Mouse (Mus musculus): ENCODE results near the gene Trp73. TPM values are rescaled to one million over a fixed set of nuclear protein-coding genes. Genes with fewer than 3 reads are reported as not detected.

Trp73 gene
- total and polyA plus RNA-seq, 3 experiments: under 0.01 TPM; not detected in 2

GRCm38 (mm10) chr4:154171931-154172604 lies 32.1 kb upstream of the Trp73 start:
- Histone ChIP-seq H3K4me1 (ENCODE audit: insufficient read depth, low read depth, low read length) (no peaks in the 10 kb centered on the region), H3K9me3 (replicated peaks) (peaks cover 71% of the 10 kb centered on the region), H3K4me3 (ENCODE audit: low read depth, low read length) (no peak overlapping the region), H3K36me3 (replicated peaks) (no peaks in the 10 kb centered on the region), H3K27me3 (ENCODE audit: insufficient read depth, low read length) (no peaks in the 10 kb centered on the region)
- no peak for TF ChIP-seq GATA1 (IDR thresholded peaks at IDR 0.05; ENCODE audit: borderline replicate concordance, low read length)
- ATAC-seq (ENCODE audit: extremely low read depth, insufficient number of reproducible peaks, low FRiP score, poor library complexity, severe bottlenecking): no peak
- no peak for DNase-seq (ENCODE audit: low spot score)

DNA sequence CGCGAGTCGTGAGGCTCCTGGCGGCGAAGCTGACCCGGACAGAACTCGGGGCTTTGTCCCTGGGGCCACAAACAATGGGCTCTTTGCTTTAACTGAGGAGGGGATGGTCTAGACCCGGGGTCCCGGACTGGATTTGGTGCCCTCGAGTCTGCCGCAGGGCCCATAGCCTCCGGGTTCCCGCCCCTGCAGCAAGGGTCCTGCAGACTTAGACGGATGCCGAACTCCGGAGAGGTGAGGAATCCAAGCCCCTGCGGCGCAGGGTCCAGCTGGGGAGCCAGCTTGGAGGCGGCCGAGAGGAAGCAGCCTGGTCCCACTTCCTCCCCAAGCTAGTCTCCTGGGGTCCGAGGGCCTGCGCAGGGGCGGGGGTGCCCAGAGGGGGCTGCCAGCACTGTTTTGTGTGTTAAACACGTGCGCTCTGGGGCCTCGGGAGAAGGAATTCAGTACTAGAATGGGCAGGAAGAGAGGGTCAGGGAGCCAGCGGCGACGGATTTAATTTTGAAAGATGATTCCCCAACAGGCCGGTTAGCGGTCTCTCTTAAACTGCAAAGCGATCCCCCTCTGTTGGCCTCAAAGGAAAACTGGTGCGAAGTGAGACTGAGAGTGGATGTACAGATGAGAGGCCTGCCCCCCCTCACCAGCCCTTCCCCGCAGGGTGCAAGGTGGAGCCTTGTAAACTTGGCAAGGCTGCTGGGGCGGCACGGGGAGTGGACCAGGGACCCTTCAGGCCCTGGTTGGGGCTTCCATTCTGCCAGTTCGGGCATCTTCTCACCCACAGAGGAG lies 31.3 kb upstream of the Trp73 start:
- Histone ChIP-seq H3K27me3 (ENCODE audit: insufficient read depth, low read length) (no peaks in the 10 kb centered on the region), H3K36me3 (replicated peaks) (no peaks in the 10 kb centered on the region)

DNA sequence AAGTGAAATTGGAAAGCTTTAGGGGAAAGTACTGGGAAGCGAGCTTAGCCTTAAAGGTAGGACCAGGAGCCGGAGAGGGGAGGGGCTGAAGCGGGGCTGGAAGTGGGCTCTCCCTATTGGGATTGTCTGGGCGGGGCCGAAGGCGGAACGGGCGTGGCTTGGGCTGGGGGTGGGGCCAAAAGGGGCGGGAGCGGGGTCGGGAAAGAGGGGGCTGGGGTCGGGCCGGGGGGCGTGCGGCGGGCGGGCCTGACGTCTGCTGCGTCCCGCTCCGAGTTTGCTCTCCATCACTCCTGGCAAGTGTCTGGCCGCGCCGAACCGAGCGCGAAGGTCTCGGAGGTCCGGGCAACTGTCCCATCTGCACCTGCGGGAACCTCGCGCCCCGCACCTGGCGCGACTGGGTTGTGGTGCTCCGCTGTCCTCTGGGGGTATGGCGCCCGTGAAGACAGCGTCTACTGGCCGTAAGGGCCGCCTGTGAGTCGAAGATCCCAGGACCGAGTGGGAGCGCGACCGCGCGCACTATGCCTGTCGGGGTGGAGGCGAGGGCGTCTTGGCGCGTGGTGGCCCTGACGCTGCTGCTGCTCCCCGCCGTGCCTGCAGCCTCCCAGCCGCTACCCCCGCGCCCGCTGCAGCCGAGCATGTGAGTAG lies 30.6 kb upstream of the Trp73 start, which contains the start of gene Megf6:
Gene Megf6, plus strand, starts transcription at position 225 of the 645 bp plus-strand sequence.
- no peak for ATAC-seq (ENCODE audit: extremely low read depth, insufficient number of reproducible peaks, low FRiP score, poor library complexity, severe bottlenecking)
- TF ChIP-seq GATA1 (IDR thresholded peaks at IDR 0.05; ENCODE audit: borderline replicate concordance, low read length): no peak
- TF ChIP-seq GATA2 (IDR thresholded peaks at IDR 0.05; ENCODE audit: borderline replicate concordance, low read depth, low read length): no peak
- TF ChIP-seq TAL1 (conservative IDR thresholded peaks at IDR 0.05; ENCODE audit: low read depth, low read length): no peak
- no peak for TF ChIP-seq CTCF (IDR thresholded peaks at IDR 0.05; ENCODE audit: low read depth, low read length)
- TF ChIP-seq POLR2AphosphoS5 (IDR thresholded peaks at IDR 0.05; ENCODE audit: insufficient replicate concordance, low read depth, low read length): no peak
- Histone ChIP-seq H3K4me3 (ENCODE audit: low read depth, low read length) (no peak within 1 kb of the TSS; the same call in 1 of the 2 replicates), H3K9me3 (replicated peaks) (peaks cover 56% of the 10 kb centered on the region), H3K4me1 (ENCODE audit: insufficient read depth, low read depth, low read length) (no peaks in the 10 kb centered on the region), H3K27me3 (ENCODE audit: insufficient read depth, low read length) (no peaks in the 10 kb centered on the region), H3K36me3 (replicated peaks) (no peaks in the 10 kb centered on the region)
- DNase-seq (ENCODE audit: low spot score): no peak

More for the DNA sequence above, 31.3 kb upstream of the Trp73 start:
- no peaks in the 10 kb centered on the region for H3K4me1 ChIP-seq (ENCODE audit: insufficient read depth, low read depth, low read length)
- no peak overlapping the region; the same call in 1 of the 2 replicates for H3K4me3 ChIP-seq (ENCODE audit: low read depth, low read length)
- ATAC-seq (ENCODE audit: extremely low read depth, insufficient number of reproducible peaks, low FRiP score, poor library complexity, severe bottlenecking) (no peak), DNase-seq (ENCODE audit: low spot score) (no peak)
- TF ChIP-seq GATA1 (IDR thresholded peaks at IDR 0.05; ENCODE audit: borderline replicate concordance, low read length) (no peak), POLR2AphosphoS5 (IDR thresholded peaks at IDR 0.05; ENCODE audit: insufficient replicate concordance, low read depth, low read length) (no peak), CTCF (IDR thresholded peaks at IDR 0.05; ENCODE audit: low read depth, low read length) (no peak), GATA2 (IDR thresholded peaks at IDR 0.05; ENCODE audit: borderline replicate concordance, low read depth, low read length) (no peak), TAL1 (conservative IDR thresholded peaks at IDR 0.05; ENCODE audit: low read depth, low read length) (no peak)
- H3K9me3 ChIP-seq (replicated peaks): peaks cover 63% of the 10 kb centered on the region

DNA sequence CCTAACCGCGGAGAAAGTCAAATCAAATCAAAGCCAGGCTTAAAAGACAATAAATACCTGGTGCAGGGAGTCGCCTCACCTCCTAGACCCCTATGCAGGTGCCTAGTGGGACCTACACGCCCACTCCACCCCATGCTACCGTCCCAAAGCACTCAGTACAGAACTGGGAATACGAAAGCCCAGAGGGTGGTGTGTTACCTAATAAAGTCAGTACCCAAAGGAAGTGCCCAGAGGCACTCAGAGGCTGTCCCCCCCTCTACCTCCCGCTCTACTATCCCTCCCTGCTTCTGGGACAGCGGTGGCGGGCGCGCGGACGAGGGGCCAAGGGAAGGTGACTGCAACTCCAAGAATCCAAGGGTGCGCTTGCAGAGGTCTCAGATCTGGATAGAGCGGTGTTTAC lies 30.0 kb upstream of the Trp73 start:
- ATAC-seq (ENCODE audit: extremely low read depth, insufficient number of reproducible peaks, low FRiP score, poor library complexity, severe bottlenecking) (no peak), DNase-seq (ENCODE audit: low spot score) (no peak)
- H3K4me1 ChIP-seq (ENCODE audit: insufficient read depth, low read depth, low read length): no peaks in the 10 kb centered on the region
- H3K36me3 ChIP-seq (replicated peaks): no peaks in the 10 kb centered on the region
- H3K9me3 ChIP-seq (replicated peaks): peaks cover 50% of the 10 kb centered on the region
- no peak overlapping the region for H3K4me3 ChIP-seq (ENCODE audit: low read depth, low read length)
- no peak for TF ChIP-seq TAL1 (conservative IDR thresholded peaks at IDR 0.05; ENCODE audit: low read depth, low read length)
- TF ChIP-seq GATA1 (IDR thresholded peaks at IDR 0.05; ENCODE audit: borderline replicate concordance, low read length): no peak
- TF ChIP-seq GATA2 (IDR thresholded peaks at IDR 0.05; ENCODE audit: borderline replicate concordance, low read depth, low read length): no peak
- no peak for TF ChIP-seq POLR2AphosphoS5 (IDR thresholded peaks at IDR 0.05; ENCODE audit: insufficient replicate concordance, low read depth, low read length)
- TF ChIP-seq CTCF (IDR thresholded peaks at IDR 0.05; ENCODE audit: low read depth, low read length): no peak
- no peaks in the 10 kb centered on the region for H3K27me3 ChIP-seq (ENCODE audit: insufficient read depth, low read length)

GRCm38 (mm10) chr4:154167053-154167452 lies 27.0 kb upstream of the Trp73 start:
- no peak for TF ChIP-seq POLR2AphosphoS5 (IDR thresholded peaks at IDR 0.05; ENCODE audit: insufficient replicate concordance, low read depth, low read length)
- no peak for TF ChIP-seq GATA1 (IDR thresholded peaks at IDR 0.05; ENCODE audit: borderline replicate concordance, low read length)
- no peak for TF ChIP-seq CTCF (IDR thresholded peaks at IDR 0.05; ENCODE audit: low read depth, low read length)
- TF ChIP-seq TAL1 (conservative IDR thresholded peaks at IDR 0.05; ENCODE audit: low read depth, low read length): no peak
- no peak for TF ChIP-seq GATA2 (IDR thresholded peaks at IDR 0.05; ENCODE audit: borderline replicate concordance, low read depth, low read length)
- DNase-seq (ENCODE audit: low spot score) (peak; percentile 18), ATAC-seq (ENCODE audit: extremely low read depth, insufficient number of reproducible peaks, low FRiP score, poor library complexity, severe bottlenecking) (no peak)
- no peaks in the 10 kb centered on the region for H3K27me3 ChIP-seq (ENCODE audit: insufficient read depth, low read length)
- H3K36me3 ChIP-seq (replicated peaks): no peaks in the 10 kb centered on the region
- H3K4me1 ChIP-seq (ENCODE audit: insufficient read depth, low read depth, low read length): peaks cover 9% of the 10 kb centered on the region
- peaks cover 27% of the 10 kb centered on the region for H3K9me3 ChIP-seq (replicated peaks)
- no peak overlapping the region for H3K4me3 ChIP-seq (ENCODE audit: low read depth, low read length)

- no peak for ATAC-seq (ENCODE audit: extremely low read depth, insufficient number of reproducible peaks, low FRiP score, poor library complexity, severe bottlenecking)
- no peaks in the 10 kb centered on the region for H3K27me3 ChIP-seq (ENCODE audit: insufficient read depth, low read length)
- TF ChIP-seq POLR2AphosphoS5 (IDR thresholded peaks at IDR 0.05; ENCODE audit: insufficient replicate concordance, low read depth, low read length) (no peak), CTCF (IDR thresholded peaks at IDR 0.05; ENCODE audit: low read depth, low read length) (peak; percentile 72), TAL1 (conservative IDR thresholded peaks at IDR 0.05; ENCODE audit: low read depth, low read length) (no peak), GATA1 (IDR thresholded peaks at IDR 0.05; ENCODE audit: borderline replicate concordance, low read length) (no peak), GATA2 (IDR thresholded peaks at IDR 0.05; ENCODE audit: borderline replicate concordance, low read depth, low read length) (no peak)
- H3K36me3 ChIP-seq (replicated peaks): peaks cover 12% of the 10 kb centered on the region
- peak; percentile 61 for DNase-seq (ENCODE audit: low spot score)
- H3K4me1 ChIP-seq (ENCODE audit: insufficient read depth, low read depth, low read length): peaks cover 32% of the 10 kb centered on the region
- H3K9me3 ChIP-seq (replicated peaks): no peaks in the 10 kb centered on the region
- H3K4me3 ChIP-seq (ENCODE audit: low read depth, low read length): no peak overlapping the region
Measured at GRCm38 (mm10) chr4:154163296-154163695, 23.3 kb upstream of the Trp73 start.
